Mouse (Mus musculus) kidney, adult 2 months (tissue): ENCODE results near the gene Wwox.

ENCODE experiments used
- CTCF ChIP-seq: fragments of 200-500 bp; conservative IDR thresholded peaks from 2 replicates; pipeline ENCODE4 v1.5.1; 2011; ENCODE audit warnings: low read depth, mild to moderate bottlenecking, control low read depth, low read length, moderate library complexity, mixed read lengths; ENCODE audit not compliant: insufficient read depth, insufficient read length
- POLR2A ChIP-seq: fragments of 200-500 bp; IDR thresholded peaks from one replicate; pipeline ENCODE4 v1.6.1; 2011; ENCODE audit warnings: low read depth, low read length, control low read depth

- TF ChIP-seq CTCF (no peak), POLR2A (no peak)
Observed at GRCm38 (mm10) chr8:114964206-114964605, 524.8 kb downstream of the Wwox start.
